Mouse (Mus musculus): Measurements from ENCODE around the gene Rpl36a. TPM values are rescaled to one million over a fixed set of nuclear protein-coding genes. Genes with fewer than 3 reads are reported as not detected.
A peak's percentile ranks its signal among the peaks of the same experiment; 100 is the strongest.
"Not testable (repeated sequence)": the region's sequence is repeated elsewhere in the genome, so short reads cannot be mapped to it uniquely, and the experiment has no call there.

Rpl36a gene
- polyA plus RNA-seq (2016; fragmentation: Nextera tagmentation; extraction: Ambion mirVana) = 260 and 328 TPM in 2 replicates

DNA sequence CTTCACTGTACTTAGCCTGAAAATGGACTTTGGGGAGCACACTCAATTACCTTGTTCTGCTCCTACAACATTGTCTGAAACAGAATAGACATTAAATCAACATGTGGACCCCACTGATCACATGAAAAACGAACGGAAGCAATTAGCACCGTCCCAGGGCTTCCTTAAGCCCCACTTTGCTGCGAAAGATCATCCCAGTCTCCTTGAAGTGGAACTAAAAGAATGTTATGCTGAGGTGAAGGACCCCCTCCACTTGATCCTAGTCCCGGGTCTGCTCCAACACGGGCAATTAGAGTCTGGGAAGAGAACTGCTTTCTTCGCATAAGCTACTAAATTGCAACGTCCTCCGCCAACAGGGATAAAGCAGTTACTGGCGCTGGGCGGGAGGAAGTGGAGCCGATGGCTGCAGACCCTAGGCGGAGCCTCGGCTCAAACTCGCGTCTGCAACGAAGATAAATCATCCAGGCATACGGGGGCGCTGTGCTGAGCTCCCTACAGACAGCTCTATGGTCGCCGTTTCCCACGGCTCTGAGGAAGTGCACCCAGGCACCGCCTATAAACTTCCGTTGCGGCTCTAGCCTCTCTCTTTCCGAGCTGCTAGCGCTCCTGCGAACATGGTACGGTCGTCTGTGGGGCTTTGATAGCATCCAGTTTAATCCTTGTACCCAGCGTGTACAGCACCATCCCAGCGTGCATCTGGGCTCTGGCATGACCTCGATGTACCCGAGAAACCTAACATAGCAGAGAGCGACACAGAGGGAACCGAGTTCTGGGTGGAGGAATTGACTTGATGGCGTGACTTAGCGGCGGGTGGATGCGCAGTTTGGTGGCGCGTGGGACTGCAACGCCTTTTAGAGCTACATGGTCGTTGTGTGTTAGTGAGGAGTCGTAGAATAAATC, at the start of gene Rpl36a:
Gene Rpl36a (plus strand): TSS at position 552 of the 900 bp plus-strand sequence.
- H3K9me3 ChIP-seq (replicated peaks) = no peaks in the 10 kb centered on the region
- peak within 1 kb of the TSS; percentile 83 for H3K27ac ChIP-seq (replicated peaks)
- H3K36me3 ChIP-seq = peaks cover 30% of the 10 kb centered on the region
- H3K4me3 ChIP-seq = peak within 1 kb of the TSS; percentile 67
- peak; percentile 89 for DNase-seq (ENCODE audit: low spot score)
- 16% methylated on average over 45 of the region's 45 CpGs for WGBS
- peaks cover 22% of the 10 kb centered on the region; the same call in 1 of the 2 replicates for H3K27me3 ChIP-seq (ENCODE audit: low read depth, poor library complexity, severe bottlenecking)
- H3K4me1 ChIP-seq = peaks cover 14% of the 10 kb centered on the region

DNA sequence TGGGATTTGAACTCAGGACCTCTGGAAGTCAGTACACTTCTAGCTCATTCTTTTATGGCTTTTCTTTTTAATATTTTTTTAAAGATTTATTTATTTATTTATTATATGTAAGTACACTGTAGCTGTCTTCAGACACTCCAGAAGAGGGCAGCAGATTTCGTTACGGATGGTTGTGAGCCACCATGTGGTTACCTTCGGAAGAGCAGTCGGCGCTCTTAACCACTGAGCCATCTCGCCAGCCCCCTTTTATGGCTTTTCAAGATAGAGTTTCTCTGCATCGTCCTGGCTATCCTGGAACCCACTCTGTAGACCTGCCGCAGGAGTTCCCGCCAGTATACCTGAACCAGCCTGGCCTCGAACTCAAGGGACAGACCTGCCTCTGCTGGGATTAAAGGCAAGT, 45.7 kb upstream of the Rpl36a start:
- 91% methylated on average over 10 of the region's 10 CpGs for WGBS
- H3K36me3 ChIP-seq = peaks cover 21% of the 10 kb centered on the region
- not testable (repeated sequence) for H3K9me3 ChIP-seq (replicated peaks); H3K27ac ChIP-seq (replicated peaks); H3K27me3 ChIP-seq (ENCODE audit: low read depth, poor library complexity, severe bottlenecking); DNase-seq (ENCODE audit: low spot score); H3K4me1 ChIP-seq
- peak overlapping the region; percentile 69 for H3K4me3 ChIP-seq

DNA sequence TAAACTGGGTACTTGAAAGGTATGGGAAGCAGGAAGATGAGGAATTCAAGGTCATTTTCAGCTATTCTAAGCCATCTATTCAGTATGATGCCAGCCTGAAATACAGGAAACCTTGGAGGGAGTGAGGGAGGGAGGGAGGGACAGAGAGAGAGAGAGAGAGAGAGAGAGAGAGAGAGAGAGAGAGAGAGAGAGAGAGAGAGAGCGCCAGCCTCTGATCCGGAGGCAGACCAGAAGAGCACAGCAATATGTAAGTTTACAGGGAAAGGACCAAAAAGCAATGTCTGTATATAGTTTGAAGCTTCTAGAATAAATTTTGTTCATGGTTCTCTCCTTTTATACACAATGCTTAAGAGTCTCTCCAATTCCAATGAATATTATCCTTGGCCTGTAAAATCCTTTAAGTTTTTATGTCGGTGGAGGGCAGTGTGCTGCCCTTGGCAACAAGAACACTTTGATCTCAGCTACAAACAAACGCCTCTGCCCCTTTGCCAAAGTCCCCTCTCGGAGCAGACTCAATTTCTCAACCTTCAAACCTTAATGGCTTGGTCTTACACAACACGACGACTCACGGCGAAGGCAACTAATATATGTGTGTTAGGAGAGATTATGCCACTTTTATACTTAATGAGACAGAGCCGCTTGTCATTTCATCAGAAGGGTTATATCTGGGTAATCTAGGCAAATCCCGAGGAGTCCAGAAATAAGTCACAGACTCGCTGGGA, 44.9 kb upstream of the Rpl36a start:
- Histone ChIP-seq H3K4me1 (no peaks in the 10 kb centered on the region), H3K27me3 (ENCODE audit: low read depth, poor library complexity, severe bottlenecking) (no peaks in the 10 kb centered on the region; the same call in 1 of the 2 replicates), H3K4me3 (peak overlapping the region; percentile 69), H3K27ac (replicated peaks) (peak overlapping the region; percentile 91), H3K36me3 (peaks cover 15% of the 10 kb centered on the region), H3K9me3 (replicated peaks) (no peaks in the 10 kb centered on the region)
- 24% methylated on average over 12 of the region's 12 CpGs for WGBS
- DNase-seq (ENCODE audit: low spot score) = peak; percentile 18

DNA sequence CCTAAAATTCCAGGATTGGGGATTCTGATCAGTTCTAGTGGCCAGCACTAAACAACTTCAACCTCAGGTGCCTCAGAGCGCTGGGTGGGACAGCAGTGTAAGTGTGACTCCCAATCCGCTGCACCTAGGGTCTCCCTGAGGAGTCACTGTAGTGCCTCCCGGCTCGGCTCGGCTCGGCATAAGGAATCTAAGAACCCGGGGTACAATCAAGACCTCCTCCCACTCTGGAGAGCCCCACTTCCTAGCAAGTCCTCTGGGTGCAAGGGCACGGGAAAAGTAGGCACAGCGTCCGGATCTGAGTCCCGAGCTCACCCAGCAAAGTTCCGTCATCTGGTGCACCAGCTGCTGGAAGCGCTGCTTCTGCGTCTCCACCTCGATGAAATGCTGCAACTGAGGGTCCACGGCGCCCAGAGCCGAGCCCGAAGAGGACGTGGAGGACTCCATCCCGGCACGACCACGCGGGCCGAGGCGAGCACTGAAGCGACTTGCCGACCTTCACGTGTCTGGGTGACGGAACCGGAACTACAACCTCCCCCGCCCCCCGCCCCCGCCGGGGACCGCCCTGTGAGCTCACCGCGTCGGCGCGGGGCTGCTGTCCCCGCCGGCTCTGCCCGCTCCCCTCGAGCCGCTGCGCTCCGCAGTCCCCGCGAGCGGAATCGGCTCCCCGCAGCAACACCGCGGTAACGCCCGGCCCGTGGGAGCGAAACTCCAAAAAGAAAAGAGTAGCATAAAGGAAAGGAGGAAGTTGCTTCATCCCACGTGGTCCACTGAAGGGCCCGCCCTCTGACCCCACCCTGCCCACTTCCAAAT, 44.1 kb upstream of the Rpl36a start, which contains the start of gene Timm8a1:
Gene Timm8a1 (minus strand): TSS at position 721 of the 810 bp plus-strand sequence.
- Histone ChIP-seq H3K9me3 (replicated peaks) (no peaks in the 10 kb centered on the region), H3K36me3 (peaks cover 8% of the 10 kb centered on the region; the same call in 1 of the 2 replicates), H3K4me1 (no peaks in the 10 kb centered on the region), H3K27ac (replicated peaks) (peak within 1 kb of the TSS; percentile 91), H3K4me3 (peak within 1 kb of the TSS; percentile 69), H3K27me3 (ENCODE audit: low read depth, poor library complexity, severe bottlenecking) (no peaks in the 10 kb centered on the region; the same call in 1 of the 2 replicates)
- peak; percentile 80 for DNase-seq (ENCODE audit: low spot score)
- WGBS = 19% methylated on average over 56 of the region's 61 CpGs

DNA sequence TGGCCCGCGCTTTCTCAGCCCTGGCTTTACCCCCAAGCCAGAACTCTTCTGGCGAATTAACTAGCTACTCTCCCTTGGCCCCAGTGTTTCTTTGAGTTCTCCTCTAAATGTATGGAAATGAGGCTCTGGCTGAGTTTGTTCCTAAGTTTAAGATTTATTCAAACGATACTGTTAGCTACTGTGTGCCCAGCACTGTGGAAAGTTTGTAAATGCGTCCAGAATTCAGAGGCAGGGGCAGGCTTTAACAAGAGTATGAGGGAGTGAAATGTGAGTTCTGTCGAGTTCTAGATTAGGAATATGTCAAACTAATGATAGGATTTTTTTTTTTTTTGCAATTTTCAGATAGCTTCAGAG, 43.5 kb upstream of the Rpl36a start:
- Histone ChIP-seq H3K27ac (replicated peaks) (peak overlapping the region; percentile 91), H3K36me3 (peaks cover 2% of the 10 kb centered on the region; the same call in 1 of the 2 replicates), H3K4me3 (peak overlapping the region; percentile 69), H3K9me3 (replicated peaks) (no peaks in the 10 kb centered on the region), H3K27me3 (ENCODE audit: low read depth, poor library complexity, severe bottlenecking) (no peaks in the 10 kb centered on the region; the same call in 1 of the 2 replicates), H3K4me1 (no peaks in the 10 kb centered on the region)
- no peak for DNase-seq (ENCODE audit: low spot score)
- WGBS = 16% methylated on average over 6 of the region's 6 CpGs

DNA sequence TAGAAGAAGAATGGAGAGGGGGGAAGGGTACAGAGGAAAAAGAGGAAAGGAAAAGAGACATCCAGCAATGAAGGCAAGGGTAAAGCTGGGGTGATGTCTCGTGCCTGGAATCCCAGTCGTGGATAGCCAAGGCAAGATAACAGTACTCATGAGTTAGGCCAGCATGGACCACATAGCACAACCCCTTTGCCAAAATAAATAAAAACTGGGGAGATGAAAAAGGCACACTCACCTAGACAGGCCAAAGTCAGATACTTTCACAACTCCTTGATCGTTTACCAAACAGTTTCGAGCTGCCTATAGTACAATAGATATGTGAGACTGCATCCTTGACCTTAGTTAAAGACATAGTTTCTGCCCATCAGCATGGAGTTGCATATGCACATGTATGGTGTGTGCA, 38.1 kb upstream of the Rpl36a start:
- Histone ChIP-seq H3K4me1 (no peaks in the 10 kb centered on the region), H3K9me3 (replicated peaks) (no peaks in the 10 kb centered on the region), H3K27ac (replicated peaks) (no peak overlapping the region), H3K4me3 (no peak overlapping the region), H3K36me3 (no peaks in the 10 kb centered on the region), H3K27me3 (ENCODE audit: low read depth, poor library complexity, severe bottlenecking) (no peaks in the 10 kb centered on the region)
- DNase-seq (ENCODE audit: low spot score) = no peak
- 90% methylated on average over 4 of the region's 4 CpGs for WGBS

DNA sequence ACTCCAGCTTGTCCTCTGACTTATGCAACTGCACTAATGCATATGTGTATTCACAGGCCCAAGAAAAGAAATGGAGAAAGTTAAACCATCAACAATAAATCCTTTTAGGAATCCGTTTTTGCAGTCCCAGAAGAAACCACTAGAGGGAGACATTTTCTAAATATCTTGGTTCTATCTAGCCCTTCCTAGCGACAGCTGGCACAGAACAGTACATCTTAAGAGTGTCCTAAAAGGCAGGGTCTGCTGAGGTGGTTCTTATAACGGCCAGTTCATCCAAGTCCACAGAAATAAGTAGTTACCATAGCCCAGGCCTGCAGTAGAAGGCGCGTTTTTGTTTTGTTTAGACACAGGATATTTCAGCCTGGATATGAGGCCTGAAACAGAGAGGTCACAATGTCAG, 34.6 kb upstream of the Rpl36a start:
- peak; percentile 12 for DNase-seq (ENCODE audit: low spot score)

DNA sequence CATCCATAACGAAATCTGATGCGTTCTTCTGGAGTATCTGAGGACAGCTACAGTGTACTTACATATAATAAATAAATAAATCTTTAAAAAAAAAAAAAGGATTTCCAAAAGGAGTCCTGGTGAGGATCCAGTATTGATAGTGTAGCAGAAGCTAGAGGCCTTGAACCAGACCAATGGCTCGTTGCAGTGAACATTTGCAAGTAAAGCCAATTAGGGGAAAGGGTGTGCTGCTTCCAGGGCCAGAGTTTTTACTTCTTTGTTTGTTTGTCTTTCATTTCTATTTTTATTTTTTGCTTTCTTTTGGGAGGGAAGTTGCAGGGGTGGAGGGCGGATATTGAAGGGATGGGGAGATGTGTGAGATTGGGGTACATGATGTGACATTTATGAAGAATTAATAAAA, 32.1 kb upstream of the Rpl36a start:
- Histone ChIP-seq H3K4me1 (no peaks in the 10 kb centered on the region), H3K36me3 (no peaks in the 10 kb centered on the region), H3K27ac (replicated peaks) (no peak overlapping the region), H3K9me3 (replicated peaks) (no peaks in the 10 kb centered on the region), H3K4me3 (no peak overlapping the region), H3K27me3 (ENCODE audit: low read depth, poor library complexity, severe bottlenecking) (no peaks in the 10 kb centered on the region)
- 89% methylated on average over 4 of the region's 4 CpGs for WGBS
- DNase-seq (ENCODE audit: low spot score) = no peak

More for the DNA sequence above, 34.6 kb upstream of the Rpl36a start:
- no peak overlapping the region for H3K27ac ChIP-seq (replicated peaks)
- H3K4me1 ChIP-seq = no peaks in the 10 kb centered on the region
- no peaks in the 10 kb centered on the region for H3K9me3 ChIP-seq (replicated peaks)
- no peak overlapping the region for H3K4me3 ChIP-seq
- H3K27me3 ChIP-seq (ENCODE audit: low read depth, poor library complexity, severe bottlenecking) = no peaks in the 10 kb centered on the region
- H3K36me3 ChIP-seq = no peaks in the 10 kb centered on the region
- WGBS = 22% methylated on average over 5 of the region's 5 CpGs

DNA sequence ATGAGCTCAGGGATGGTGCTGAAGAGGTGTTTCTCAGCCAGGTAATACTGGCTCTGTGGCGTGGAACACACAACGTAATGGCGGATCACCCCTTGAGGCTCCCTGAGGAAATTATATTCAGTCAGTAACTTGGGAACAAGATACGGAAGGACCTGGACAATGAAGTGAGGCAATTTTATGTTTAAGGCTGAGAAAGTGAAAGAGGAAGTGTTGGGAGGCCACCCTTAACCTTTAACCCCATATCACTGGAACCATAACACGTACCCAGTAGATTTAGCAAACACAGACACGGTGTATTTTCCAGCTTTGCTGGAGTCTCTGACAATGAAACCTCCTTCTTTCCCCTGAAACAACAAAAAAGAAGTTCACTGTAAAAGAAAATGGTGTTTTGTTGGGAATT, 31.0 kb upstream of the Rpl36a start:
- no peaks in the 10 kb centered on the region for H3K27me3 ChIP-seq (ENCODE audit: low read depth, poor library complexity, severe bottlenecking)
- 81% methylated on average over 6 of the region's 6 CpGs for WGBS
- no peak for DNase-seq (ENCODE audit: low spot score)
- H3K9me3 ChIP-seq (replicated peaks) = no peaks in the 10 kb centered on the region
- no peaks in the 10 kb centered on the region for H3K36me3 ChIP-seq
- no peak overlapping the region for H3K4me3 ChIP-seq
- H3K27ac ChIP-seq (replicated peaks) = no peak overlapping the region
- H3K4me1 ChIP-seq = no peaks in the 10 kb centered on the region

DNA sequence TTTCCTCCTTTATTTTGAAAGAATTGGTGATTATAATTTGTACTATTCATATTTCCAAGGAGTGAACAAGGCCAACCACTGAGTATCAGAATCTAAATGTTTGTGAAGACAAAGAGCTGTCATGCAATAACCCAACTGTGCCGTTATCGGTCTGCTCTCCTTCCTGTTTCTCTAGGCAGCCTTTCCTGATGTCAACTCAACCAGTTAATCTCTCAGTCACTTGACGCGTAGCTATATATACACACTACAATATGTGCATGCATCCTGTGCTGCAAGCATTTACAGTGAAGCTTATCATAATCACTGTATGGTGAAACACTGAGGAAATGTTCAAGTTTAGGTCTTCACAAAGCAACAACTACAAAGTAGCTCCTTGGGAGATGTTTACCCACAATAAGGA, 21.1 kb upstream of the Rpl36a start:
- no peak overlapping the region for H3K4me3 ChIP-seq
- 94% methylated on average over 4 of the region's 4 CpGs for WGBS
- no peak for DNase-seq (ENCODE audit: low spot score)

DNA sequence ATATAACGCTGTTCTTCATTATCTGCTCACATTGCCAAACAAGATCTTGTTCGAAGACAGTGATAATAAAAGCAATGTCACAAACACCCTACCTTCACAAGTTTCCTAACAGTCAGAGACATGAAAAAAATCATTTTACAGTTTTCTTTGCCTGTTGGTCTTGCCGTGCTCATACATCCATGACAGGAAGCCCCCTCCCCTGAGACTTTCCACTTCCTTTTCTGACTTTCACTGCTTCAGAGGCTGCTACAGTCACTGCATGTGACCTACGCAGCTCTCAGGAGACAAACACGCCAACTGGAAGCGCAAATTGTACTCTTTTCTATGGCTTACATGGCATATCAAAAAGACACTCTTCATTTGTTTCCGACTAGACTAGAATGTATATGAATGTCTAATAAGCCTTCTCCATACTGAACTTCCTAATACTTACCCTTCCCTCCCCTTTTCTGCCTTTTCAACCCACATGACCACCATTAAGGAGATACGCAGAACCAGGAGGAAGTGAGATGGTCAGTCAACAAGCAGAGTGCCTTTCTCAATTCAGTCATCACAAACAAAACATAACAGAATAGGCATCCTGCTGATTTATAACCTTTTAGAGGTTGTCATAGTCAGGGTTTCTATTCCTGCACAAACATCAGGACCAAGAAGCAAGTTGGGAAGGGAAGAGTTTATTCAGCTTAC, 18.8 kb upstream of the Rpl36a start:
- H3K4me3 ChIP-seq = no peak overlapping the region
- DNase-seq (ENCODE audit: low spot score) = no peak
- H3K27me3 ChIP-seq (ENCODE audit: low read depth, poor library complexity, severe bottlenecking) = peaks cover 6% of the 10 kb centered on the region
- no peak overlapping the region for H3K27ac ChIP-seq (replicated peaks)
- WGBS = 87% methylated on average over 8 of the region's 8 CpGs
- H3K9me3 ChIP-seq (replicated peaks) = no peaks in the 10 kb centered on the region
- H3K4me1 ChIP-seq = no peaks in the 10 kb centered on the region
- H3K36me3 ChIP-seq = no peaks in the 10 kb centered on the region

More for the DNA sequence above, 21.1 kb upstream of the Rpl36a start:
- no peaks in the 10 kb centered on the region for H3K36me3 ChIP-seq
- peaks cover 6% of the 10 kb centered on the region for H3K27me3 ChIP-seq (ENCODE audit: low read depth, poor library complexity, severe bottlenecking)
- H3K4me1 ChIP-seq = no peaks in the 10 kb centered on the region
- H3K27ac ChIP-seq (replicated peaks) = no peak overlapping the region
- no peaks in the 10 kb centered on the region for H3K9me3 ChIP-seq (replicated peaks)

DNA sequence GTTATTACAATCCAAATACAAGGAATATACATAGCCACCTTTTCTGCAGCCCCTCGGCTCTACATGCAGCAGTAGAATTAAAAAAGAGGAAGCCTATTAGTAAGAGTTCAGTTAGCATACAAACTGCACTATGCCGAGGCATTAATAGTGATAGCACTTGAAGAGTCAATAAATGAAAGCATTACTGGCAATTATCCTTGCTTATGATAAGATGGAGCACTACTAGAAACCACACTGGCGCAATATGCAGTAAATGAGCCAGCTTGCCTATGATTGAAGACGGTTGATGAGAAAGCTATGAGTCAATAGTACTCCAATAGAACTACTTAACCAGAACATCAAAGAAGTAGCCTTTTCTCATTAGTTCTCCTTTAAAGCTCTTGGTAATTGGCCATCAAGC, 7.6 kb upstream of the Rpl36a start:
- Histone ChIP-seq H3K9me3 (replicated peaks) (no peaks in the 10 kb centered on the region), H3K27ac (replicated peaks) (no peak overlapping the region), H3K36me3 (no peaks in the 10 kb centered on the region), H3K4me1 (no peaks in the 10 kb centered on the region), H3K27me3 (ENCODE audit: low read depth, poor library complexity, severe bottlenecking) (peaks cover 13% of the 10 kb centered on the region; the same call in 1 of the 2 replicates), H3K4me3 (no peak overlapping the region)
- no peak for DNase-seq (ENCODE audit: low spot score)
- WGBS = 91% methylated on average over 4 of the region's 4 CpGs
